Mouse (Mus musculus) embryonic facial prominence, embryonic 10.5 days (tissue): ENCODE measurements around the gene Lrrc56. TPM values are rescaled to one million over a fixed set of nuclear protein-coding genes. Genes with fewer than 3 reads are reported as not detected.

Experiments
- DNase-seq: peaks from one replicate; pipeline ENCODE4 v3.0.0-alpha.2; 2017; ENCODE audit warnings: low spot score
- H3K27ac ChIP-seq: fragments of 300-500 bp; sonication (generic); replicated peaks from 2 replicates; pipeline ENCODE4 v1.5.1; 2016; ENCODE audit warnings: mild to moderate bottlenecking
- H3K27me3 ChIP-seq: fragments of 300-500 bp; sonication (generic); replicated peaks from 2 replicates; pipeline ENCODE4 v1.6.1; 2016; ENCODE audit warnings: low read depth, mild to moderate bottlenecking; ENCODE audit not compliant: poor library complexity, severe bottlenecking
- H3K36me3 ChIP-seq: fragments of 300-500 bp; sonication (generic); replicated peaks from 2 replicates; pipeline ENCODE4 v1.6.1; 2016; ENCODE audit warnings: mild to moderate bottlenecking, moderate library complexity
- H3K4me1 ChIP-seq: fragments of 300-500 bp; sonication (generic); 2 replicates; pipeline ENCODE4 v1.6.1; 2016
- H3K4me3 ChIP-seq: fragments of 300-500 bp; sonication (generic); 2 replicates; pipeline ENCODE4 v1.5.1; 2016; ENCODE audit warnings: mild to moderate bottlenecking, moderate library complexity
- H3K9me3 ChIP-seq: fragments of 300-500 bp; sonication (generic); 2 replicates; pipeline ENCODE4 v1.6.1; 2016; ENCODE audit warnings: mild to moderate bottlenecking
- WGBS: fragments of 180-500 bp; shearing (Covaris S2); methylation state at CpG from one replicate; pipeline ENCODE4 v1.1.7; 2016; 5-methylcytosine and 5-hydroxymethylcytosine counted together
- polyA plus RNA-seq: library from polyadenylated mRNA; unstranded; fragments of >200 nt; fragmentation: Nextera tagmentation; extraction: Ambion mirVana; gene quantifications from 2 replicates; pipeline ENCODE4 v1.2.1, GENCODE M21; 2016

The Lrrc56 gene
- polyA plus RNA-seq = 15.1 and 18.1 TPM in 2 replicates

- H3K36me3 ChIP-seq = peaks cover 41% of the 10 kb centered on the region
- peaks cover 34% of the 10 kb centered on the region for H3K4me1 ChIP-seq
- peak within 1 kb of the TSS; percentile 93 for H3K27ac ChIP-seq
- peak within 1 kb of the TSS; percentile 95 for H3K4me3 ChIP-seq
- H3K9me3 ChIP-seq = no peaks in the 10 kb centered on the region
- no peaks in the 10 kb centered on the region for H3K27me3 ChIP-seq
- DNase-seq = peak; percentile 99
- under 1% methylated on average over 39 of the region's 39 CpGs for WGBS
These were observed at the start of gene Lrrc56, which contains the start of gene Hras for GRCm38 (mm10) chr7:141193948-141194347. Gene Lrrc56, plus strand, starts transcription at chr7:141194157. Gene Hras, minus strand, starts transcription at chr7:141194005.

DNA sequence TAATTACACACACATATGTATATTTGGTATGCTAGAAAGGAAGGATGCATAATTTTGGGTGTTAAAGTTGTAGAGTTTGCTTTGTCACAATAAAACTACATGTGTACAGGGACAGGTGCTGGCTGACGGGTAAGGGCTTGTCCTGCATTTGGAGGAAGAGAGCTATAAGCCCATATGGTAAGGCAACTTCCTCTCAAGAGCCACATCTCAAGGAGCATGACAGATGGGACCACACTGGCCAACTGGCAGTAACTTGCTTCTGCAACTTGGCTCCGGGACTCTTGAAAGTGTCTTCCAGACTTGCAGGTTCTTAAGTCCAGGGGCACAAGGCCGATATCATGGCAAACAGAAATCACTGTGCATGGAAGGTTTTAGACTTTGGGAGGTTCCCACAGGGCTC is 49.3 kb upstream of the Lrrc56 start:
- H3K36me3 ChIP-seq = peaks cover 87% of the 10 kb centered on the region
- H3K27ac ChIP-seq = no peak overlapping the region
- 90% methylated on average over 3 of the region's 3 CpGs for WGBS
- H3K9me3 ChIP-seq = no peaks in the 10 kb centered on the region
- H3K4me1 ChIP-seq = no peaks in the 10 kb centered on the region
- no peaks in the 10 kb centered on the region for H3K27me3 ChIP-seq
- H3K4me3 ChIP-seq = no peak overlapping the region
- no peak for DNase-seq

- no peaks in the 10 kb centered on the region for H3K27me3 ChIP-seq
- no peak for DNase-seq
- H3K27ac ChIP-seq = no peak overlapping the region
- 69% methylated on average over 1 of the region's 1 CpGs for WGBS
- peaks cover 81% of the 10 kb centered on the region for H3K36me3 ChIP-seq
- H3K4me3 ChIP-seq = no peak overlapping the region
- H3K9me3 ChIP-seq = no peaks in the 10 kb centered on the region
- no peaks in the 10 kb centered on the region for H3K4me1 ChIP-seq
These were observed 48.6 kb upstream of the Lrrc56 start for GRCm38 (mm10) chr7:141145403-141145802.

GRCm38 (mm10) chr7:141146043-141146595 is 47.8 kb upstream of the Lrrc56 start:
- 94% methylated on average over 12 of the region's 12 CpGs for WGBS
- Histone ChIP-seq H3K9me3 (no peaks in the 10 kb centered on the region), H3K4me1 (no peaks in the 10 kb centered on the region), H3K27me3 (no peaks in the 10 kb centered on the region), H3K27ac (no peak overlapping the region), H3K4me3 (no peak overlapping the region), H3K36me3 (peaks cover 83% of the 10 kb centered on the region)
- DNase-seq = no peak

- Histone ChIP-seq H3K4me1 (no peaks in the 10 kb centered on the region), H3K4me3 (no peak overlapping the region), H3K9me3 (no peaks in the 10 kb centered on the region), H3K36me3 (peaks cover 87% of the 10 kb centered on the region), H3K27ac (no peak overlapping the region), H3K27me3 (no peaks in the 10 kb centered on the region)
- DNase-seq = no peak
- WGBS = 87% methylated on average over 6 of the region's 6 CpGs
These were observed 46.9 kb upstream of the Lrrc56 start for GRCm38 (mm10) chr7:141147044-141147443.

DNA sequence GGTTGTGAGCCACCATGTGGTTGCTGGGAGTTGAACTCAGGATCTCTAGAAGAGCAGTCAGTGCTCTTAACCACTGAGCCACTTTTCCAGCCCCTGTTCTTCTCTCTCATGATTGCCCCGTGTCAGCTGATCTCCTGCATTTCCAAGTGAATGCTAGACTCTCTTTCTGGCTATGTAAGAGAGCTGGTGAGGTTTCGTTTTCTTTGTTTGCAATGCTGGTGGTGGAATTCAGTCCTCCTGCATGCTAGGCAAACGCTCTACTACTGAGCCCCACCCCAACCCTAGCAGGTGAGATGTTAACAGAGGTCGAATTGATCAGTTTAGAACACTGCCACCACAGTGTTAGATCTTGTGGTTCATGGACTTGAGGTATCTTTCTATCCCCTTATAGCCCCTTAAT is 45.3 kb upstream of the Lrrc56 start:
- H3K36me3 ChIP-seq = peaks cover 88% of the 10 kb centered on the region
- no peak for DNase-seq
- 78% methylated on average over 4 of the region's 4 CpGs for WGBS
- H3K9me3 ChIP-seq = no peaks in the 10 kb centered on the region
- no peaks in the 10 kb centered on the region for H3K27me3 ChIP-seq
- H3K27ac ChIP-seq = no peak overlapping the region
- H3K4me1 ChIP-seq = no peaks in the 10 kb centered on the region
- H3K4me3 ChIP-seq = no peak overlapping the region

- WGBS = 95% methylated on average over 9 of the region's 9 CpGs
- no peak for DNase-seq
- peaks cover 88% of the 10 kb centered on the region for H3K36me3 ChIP-seq
These were observed 38.6 kb upstream of the Lrrc56 start for GRCm38 (mm10) chr7:141155362-141155761.

GRCm38 (mm10) chr7:141164397-141164796 is 29.6 kb upstream of the Lrrc56 start:
- WGBS = 94% methylated on average over 7 of the region's 7 CpGs
- Histone ChIP-seq H3K27me3 (no peaks in the 10 kb centered on the region), H3K27ac (no peak overlapping the region), H3K36me3 (peaks cover 71% of the 10 kb centered on the region), H3K4me3 (no peak overlapping the region), H3K4me1 (peaks cover 24% of the 10 kb centered on the region), H3K9me3 (no peaks in the 10 kb centered on the region)
- DNase-seq = no peak

More at GRCm38 (mm10) chr7:141155362-141155761, 38.6 kb upstream of the Lrrc56 start:
- H3K27ac ChIP-seq = no peak overlapping the region
- no peaks in the 10 kb centered on the region for H3K4me1 ChIP-seq
- no peak overlapping the region for H3K4me3 ChIP-seq
- H3K27me3 ChIP-seq = no peaks in the 10 kb centered on the region
- H3K9me3 ChIP-seq = no peaks in the 10 kb centered on the region

DNA sequence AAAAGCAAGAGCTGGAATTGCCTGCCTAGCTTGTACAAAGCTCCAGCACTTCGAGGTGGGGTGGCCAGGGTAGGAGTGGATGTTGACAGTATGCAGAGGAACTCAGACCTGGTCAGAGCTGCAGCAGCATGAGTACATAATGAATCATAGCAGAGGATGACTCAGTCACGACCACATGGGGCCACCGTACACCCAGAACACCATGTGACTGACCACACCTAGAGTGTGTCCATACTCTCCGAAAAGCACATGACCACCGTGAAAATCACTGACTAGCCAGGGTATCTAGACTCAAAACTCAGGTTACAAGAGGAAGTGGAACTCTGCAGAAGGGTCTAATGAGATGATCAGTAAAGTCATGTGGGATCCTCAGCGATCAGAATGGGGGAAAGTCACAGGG is 29.1 kb upstream of the Lrrc56 start:
- Histone ChIP-seq H3K4me1 (peaks cover 24% of the 10 kb centered on the region), H3K9me3 (no peaks in the 10 kb centered on the region), H3K27me3 (no peaks in the 10 kb centered on the region), H3K27ac (no peak overlapping the region), H3K36me3 (peaks cover 67% of the 10 kb centered on the region), H3K4me3 (no peak overlapping the region)
- WGBS = 89% methylated on average over 6 of the region's 6 CpGs
- DNase-seq = no peak

GRCm38 (mm10) chr7:141167901-141168517 is 25.9 kb upstream of the Lrrc56 start:
- Histone ChIP-seq H3K9me3 (no peaks in the 10 kb centered on the region), H3K4me1 (peaks cover 31% of the 10 kb centered on the region), H3K4me3 (peak overlapping the region; percentile 58), H3K27me3 (no peaks in the 10 kb centered on the region), H3K36me3 (peaks cover 35% of the 10 kb centered on the region), H3K27ac (peak overlapping the region; percentile 75)
- DNase-seq = peak; percentile 20
- WGBS = 20% methylated on average over 7 of the region's 7 CpGs

GRCm38 (mm10) chr7:141168518-141168953 is 25.4 kb upstream of the Lrrc56 start:
- Histone ChIP-seq H3K27me3 (no peaks in the 10 kb centered on the region), H3K4me3 (peak overlapping the region; percentile 58), H3K4me1 (peaks cover 36% of the 10 kb centered on the region), H3K27ac (peak overlapping the region; percentile 75), H3K36me3 (peaks cover 30% of the 10 kb centered on the region), H3K9me3 (no peaks in the 10 kb centered on the region)
- DNase-seq = peak; percentile 65
- 3% methylated on average over 22 of the region's 22 CpGs for WGBS

DNA sequence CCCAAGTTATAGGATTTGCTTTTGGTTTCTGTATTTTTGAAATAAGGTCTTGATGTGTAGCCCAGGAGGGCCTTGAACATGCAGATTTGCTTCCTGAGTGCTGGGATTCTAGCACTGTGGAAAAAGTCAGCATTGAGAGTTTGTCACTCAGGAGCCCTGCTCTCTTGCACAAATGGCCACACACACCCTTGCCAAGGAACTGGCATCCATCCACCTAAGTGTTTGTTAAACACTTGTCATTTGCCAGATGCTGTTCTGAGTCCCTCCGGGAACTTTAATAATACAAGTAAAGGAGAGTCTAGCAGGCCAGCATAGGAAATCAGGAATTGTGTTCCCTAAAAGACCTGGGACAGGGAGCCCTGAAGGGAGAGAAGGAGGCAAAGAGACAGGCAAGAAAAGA is 24.7 kb upstream of the Lrrc56 start:
- peak overlapping the region; percentile 51; the same call in 1 of the 2 replicates for H3K27ac ChIP-seq
- H3K4me1 ChIP-seq = peaks cover 37% of the 10 kb centered on the region
- peaks cover 22% of the 10 kb centered on the region for H3K36me3 ChIP-seq
- H3K9me3 ChIP-seq = no peaks in the 10 kb centered on the region
- DNase-seq = no peak
- no peaks in the 10 kb centered on the region for H3K27me3 ChIP-seq
- H3K4me3 ChIP-seq = peak overlapping the region; percentile 58; the same call in 1 of the 2 replicates
- 82% methylated on average over 1 of the region's 1 CpGs for WGBS

GRCm38 (mm10) chr7:141169866-141170265 is 24.1 kb upstream of the Lrrc56 start:
- Histone ChIP-seq H3K27ac (no peak overlapping the region), H3K9me3 (no peaks in the 10 kb centered on the region), H3K27me3 (no peaks in the 10 kb centered on the region), H3K36me3 (peaks cover 17% of the 10 kb centered on the region), H3K4me1 (peaks cover 37% of the 10 kb centered on the region), H3K4me3 (no peak overlapping the region)
- no peak for DNase-seq
